Mouse (Mus musculus): ENCODE data around the gene Ica1. TPM values are rescaled to one million over a fixed set of nuclear protein-coding genes. Genes with fewer than 3 reads are reported as not detected.

Gene Ica1
- total and polyA plus RNA-seq, 3 experiments: 0.36 TPM; not detected in 2

- H3K9me3 ChIP-seq (replicated peaks; ENCODE audit: insufficient read depth, low read length): no peaks in the 10 kb centered on the region
- no peak overlapping the region for H3K9ac ChIP-seq (ENCODE audit: control insufficient read depth, low read depth, low read length, poor library complexity, severe bottlenecking)
- no peak for DNase-seq (ENCODE audit: low read depth, low spot score)
- no peaks in the 10 kb centered on the region for H3K4me1 ChIP-seq (ENCODE audit: control insufficient read depth in 1 of 2, insufficient read depth in 2 of 2, low read length in 2 of 2)
- no peak overlapping the region for H3K4me3 ChIP-seq (ENCODE audit: control insufficient read depth in 1 of 2, insufficient read depth in 1 of 2, low read depth in 2 of 2, low read length in 2 of 2)
- no peaks in the 10 kb centered on the region; a peak in 1 of 4 replicates for H3K36me3 ChIP-seq (ENCODE audit: control insufficient read depth in 1 of 2, insufficient read depth in 2 of 2, low read length in 2 of 2)
- H3K27me3 ChIP-seq (ENCODE audit: control insufficient read depth in 1 of 2, insufficient read depth in 2 of 2, low read length in 2 of 2): no peaks in the 10 kb centered on the region; a peak in 1 of 4 replicates
- H3K27ac ChIP-seq (ENCODE audit: control insufficient read depth, low read depth, low read length): no peak overlapping the region
- TF ChIP-seq POLR2AphosphoS2 (IDR thresholded peaks at IDR 0.05; ENCODE audit: low read length): no peak
- no peak for TF ChIP-seq USF2 (IDR thresholded peaks at IDR 0.05; ENCODE audit: borderline replicate concordance in 1 of 2, insufficient read depth in 1 of 2, low read depth in 1 of 2, low read length in 2 of 2)
- TF ChIP-seq USF1 (IDR thresholded peaks at IDR 0.05; ENCODE audit: low read depth, low read length): no peak
- TF ChIP-seq MXI1 (IDR thresholded peaks at IDR 0.05; ENCODE audit: low read depth, low read length): no peak
- TF ChIP-seq MAFK (IDR thresholded peaks at IDR 0.05; ENCODE audit: borderline replicate concordance, low read depth, low read length): no peak
- no peak for TF ChIP-seq CHD1 (IDR thresholded peaks at IDR 0.05; ENCODE audit: low read depth, low read length)
- TF ChIP-seq TAL1 (IDR thresholded peaks at IDR 0.05; ENCODE audit: low read length): no peak
- no peak for TF ChIP-seq BHLHE40 (IDR thresholded peaks at IDR 0.05; ENCODE audit: borderline replicate concordance, low read depth, low read length)
- TF ChIP-seq ELF1 (IDR thresholded peaks at IDR 0.05; ENCODE audit: low read depth, low read length): no peak
- TF ChIP-seq SIN3A (IDR thresholded peaks at IDR 0.05; ENCODE audit: low read length): no peak
- TF ChIP-seq ZNF384 (IDR thresholded peaks at IDR 0.05; ENCODE audit: low read depth, low read length): no peak
- TF ChIP-seq UBTF (IDR thresholded peaks at IDR 0.05; ENCODE audit: borderline replicate concordance, insufficient read depth, low read depth, low read length): no peak
- no peak for TF ChIP-seq NRF1 (IDR thresholded peaks at IDR 0.05; ENCODE audit: insufficient read depth, low read depth, low read length, poor library complexity, severe bottlenecking)
- TF ChIP-seq GABPA (IDR thresholded peaks at IDR 0.05; ENCODE audit: low read depth, low read length): no peak
- TF ChIP-seq CTCF (IDR thresholded peaks at IDR 0.05 in 2 of 3, conservative IDR thresholded peaks at IDR 0.05 in 1 of 3; ENCODE audit: control insufficient read depth in 1 of 3, insufficient read depth in 1 of 3, low read depth in 2 of 3, low read length in 3 of 3, poor library complexity in 1 of 3, severe bottlenecking in 1 of 3): no peak
- no peak for TF ChIP-seq HCFC1 (IDR thresholded peaks at IDR 0.05; ENCODE audit: low read depth, low read length)
- no peak for TF ChIP-seq TBP (IDR thresholded peaks at IDR 0.05; ENCODE audit: low read depth, low read length)
- no peak for TF ChIP-seq NELFE (IDR thresholded peaks at IDR 0.05; ENCODE audit: low read depth, low read length)
- no peak for TF ChIP-seq TCF12 (IDR thresholded peaks at IDR 0.05; ENCODE audit: low read depth, low read length)
- no peaks in the 10 kb centered on the region for H3K79me2 ChIP-seq (ENCODE audit: control insufficient read depth, insufficient read depth, low read length, poor library complexity)
Measured at GRCm38 (mm10) chr6:8725610-8726009, 52.7 kb downstream of the Ica1 start.

GRCm38 (mm10) chr6:8719692-8720091, 58.6 kb downstream of the Ica1 start:
- TF ChIP-seq MYC (IDR thresholded peaks at IDR 0.05; ENCODE audit: low read depth, low read length) (no peak), MAX (IDR thresholded peaks at IDR 0.05; ENCODE audit: low read length) (no peak), RCOR1 (IDR thresholded peaks at IDR 0.05; ENCODE audit: low read depth, low read length) (no peak), RAD21 (IDR thresholded peaks at IDR 0.05; ENCODE audit: low read depth, low read length) (no peak), ZKSCAN1 (IDR thresholded peaks at IDR 0.05; ENCODE audit: low read depth, low read length) (no peak), KAT2A (conservative IDR thresholded peaks at IDR 0.05; ENCODE audit: low read depth, low read length) (no peak), ELF1 (IDR thresholded peaks at IDR 0.05; ENCODE audit: low read depth, low read length) (no peak), ZMIZ1 (IDR thresholded peaks at IDR 0.05; ENCODE audit: low read depth, low read length) (no peak), E2F4 (IDR thresholded peaks at IDR 0.05; ENCODE audit: borderline replicate concordance, low read depth, low read length) (no peak), CTCF (IDR thresholded peaks at IDR 0.05 in 2 of 3, conservative IDR thresholded peaks at IDR 0.05 in 1 of 3; ENCODE audit: control insufficient read depth in 1 of 3, insufficient read depth in 1 of 3, low read depth in 2 of 3, low read length in 3 of 3, poor library complexity in 1 of 3, severe bottlenecking in 1 of 3) (no peak), MAZ (IDR thresholded peaks at IDR 0.05; ENCODE audit: low read depth, low read length) (no peak), MEF2A (IDR thresholded peaks at IDR 0.05; ENCODE audit: extremely low read depth, insufficient replicate concordance, low read depth, low read length, poor library complexity, severe bottlenecking) (no peak), CHD2 (IDR thresholded peaks at IDR 0.05; ENCODE audit: low read length) (no peak), MAFK (IDR thresholded peaks at IDR 0.05; ENCODE audit: borderline replicate concordance, low read depth, low read length) (no peak), JUND (IDR thresholded peaks at IDR 0.05; ENCODE audit: low read depth, low read length) (no peak), POLR2AphosphoS2 (IDR thresholded peaks at IDR 0.05; ENCODE audit: low read length) (no peak)
- Histone ChIP-seq H3K27me3 (ENCODE audit: control insufficient read depth in 1 of 2, insufficient read depth in 2 of 2, low read length in 2 of 2) (no peaks in the 10 kb centered on the region; a peak in 1 of 4 replicates), H3K36me3 (ENCODE audit: control insufficient read depth in 1 of 2, insufficient read depth in 2 of 2, low read length in 2 of 2) (no peaks in the 10 kb centered on the region; a peak in 1 of 4 replicates), H3K27ac (ENCODE audit: control insufficient read depth, low read depth, low read length) (no peak overlapping the region), H3K4me1 (ENCODE audit: control insufficient read depth in 1 of 2, insufficient read depth in 2 of 2, low read length in 2 of 2) (no peaks in the 10 kb centered on the region), H3K4me3 (ENCODE audit: control insufficient read depth in 1 of 2, insufficient read depth in 1 of 2, low read depth in 2 of 2, low read length in 2 of 2) (no peak overlapping the region), H3K9me3 (replicated peaks; ENCODE audit: insufficient read depth, low read length) (no peaks in the 10 kb centered on the region), H3K79me2 (ENCODE audit: control insufficient read depth, insufficient read depth, low read length, poor library complexity) (no peaks in the 10 kb centered on the region), H3K9ac (ENCODE audit: control insufficient read depth, low read depth, low read length, poor library complexity, severe bottlenecking) (no peak overlapping the region)
- no peak for DNase-seq (ENCODE audit: low read depth, low spot score)
